Mouse (Mus musculus) granulocyte monocyte progenitor cell, adult 5-6 weeks (primary cell): ENCODE measurements around the gene Pcsk6. TPM values are rescaled to one million over a fixed set of nuclear protein-coding genes. Genes with fewer than 3 reads are reported as not detected.

Experiments
- ATAC-seq: replicated peaks from 2 replicates; pipeline ENCODE4 v1.8.0; 2016; ENCODE audit warnings: mild to moderate bottlenecking, moderate TSS enrichment, inconsistent platforms; ENCODE audit not compliant: poor library complexity, severe bottlenecking
- total RNA-seq, 2 experiments: library from RNA; stranded (forward) in 1 of 2; stranded (reverse) in 1 of 2; fragments of 200-712, 200-1000 nt in 1 of 2; fragments of >200 nt in 1 of 2; fragmentation: Nextera tagmentation in 1 of 2; gene quantifications; 2 replicates each; pipeline ENCODE4 v1.2.3; 2014 to 2017

Pcsk6 gene
- total RNA-seq, 2 experiments from 2014 or later: not detected

DNA sequence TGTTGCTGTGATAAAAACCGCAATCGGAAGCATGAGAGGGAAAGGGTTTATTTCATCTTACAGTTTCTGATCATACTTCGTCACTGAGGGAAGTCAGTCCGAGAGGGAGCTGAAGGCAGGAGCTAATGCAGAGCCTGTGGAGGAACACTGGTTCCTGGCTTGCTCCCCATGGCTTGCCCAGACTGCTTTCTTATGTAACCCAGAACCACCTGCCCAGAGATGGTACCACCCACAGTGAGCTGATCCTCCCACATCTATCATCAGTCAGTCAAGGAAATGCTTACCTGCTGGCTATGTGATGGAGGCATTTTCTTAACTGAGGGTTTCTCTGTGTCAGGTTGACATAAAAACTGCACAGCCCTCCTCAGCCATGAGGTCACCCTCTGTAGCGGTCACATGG lies 127.2 kb downstream of the Pcsk6 start:
- ATAC-seq: no peak

DNA sequence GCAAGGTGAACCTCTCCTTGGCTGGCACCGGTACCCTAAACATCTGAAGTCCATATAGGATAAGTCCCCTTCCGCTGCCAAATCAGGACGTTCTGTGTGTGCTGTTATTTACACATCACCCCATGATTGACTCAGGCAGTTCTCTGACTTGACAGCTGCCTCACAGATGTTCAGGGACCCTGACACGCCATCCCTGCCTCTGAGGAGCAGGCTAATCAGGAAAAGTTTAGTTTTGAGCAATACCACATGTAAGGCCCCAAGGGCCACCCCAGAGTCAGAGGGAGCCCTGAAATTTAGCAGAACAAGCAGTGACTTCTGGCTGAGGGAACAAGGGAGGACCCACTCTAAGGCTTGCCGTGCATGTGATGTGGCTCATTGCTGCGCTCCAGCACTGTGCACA lies 130.8 kb downstream of the Pcsk6 start:
- ATAC-seq: no peak

DNA sequence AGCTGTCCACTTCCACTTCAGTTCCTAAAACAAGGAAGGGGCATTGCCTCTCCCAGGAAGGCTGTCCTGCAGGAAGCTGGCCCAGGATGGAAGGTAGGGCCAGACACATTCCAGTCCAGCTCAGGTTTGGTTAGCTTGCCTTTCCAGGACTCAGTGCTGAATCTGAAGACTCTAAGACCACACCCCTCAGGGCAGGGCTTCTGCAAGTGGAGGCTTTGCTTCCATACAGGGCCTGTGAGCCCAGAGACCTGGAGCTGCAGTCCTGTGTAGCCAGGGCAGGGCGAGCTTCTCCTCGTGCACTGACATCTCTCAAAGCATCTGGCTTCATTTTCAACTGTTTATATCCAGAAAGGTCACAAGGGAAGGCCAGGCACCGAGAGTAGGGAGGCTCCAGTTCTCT lies 131.9 kb downstream of the Pcsk6 start:
- ATAC-seq: no peak

DNA sequence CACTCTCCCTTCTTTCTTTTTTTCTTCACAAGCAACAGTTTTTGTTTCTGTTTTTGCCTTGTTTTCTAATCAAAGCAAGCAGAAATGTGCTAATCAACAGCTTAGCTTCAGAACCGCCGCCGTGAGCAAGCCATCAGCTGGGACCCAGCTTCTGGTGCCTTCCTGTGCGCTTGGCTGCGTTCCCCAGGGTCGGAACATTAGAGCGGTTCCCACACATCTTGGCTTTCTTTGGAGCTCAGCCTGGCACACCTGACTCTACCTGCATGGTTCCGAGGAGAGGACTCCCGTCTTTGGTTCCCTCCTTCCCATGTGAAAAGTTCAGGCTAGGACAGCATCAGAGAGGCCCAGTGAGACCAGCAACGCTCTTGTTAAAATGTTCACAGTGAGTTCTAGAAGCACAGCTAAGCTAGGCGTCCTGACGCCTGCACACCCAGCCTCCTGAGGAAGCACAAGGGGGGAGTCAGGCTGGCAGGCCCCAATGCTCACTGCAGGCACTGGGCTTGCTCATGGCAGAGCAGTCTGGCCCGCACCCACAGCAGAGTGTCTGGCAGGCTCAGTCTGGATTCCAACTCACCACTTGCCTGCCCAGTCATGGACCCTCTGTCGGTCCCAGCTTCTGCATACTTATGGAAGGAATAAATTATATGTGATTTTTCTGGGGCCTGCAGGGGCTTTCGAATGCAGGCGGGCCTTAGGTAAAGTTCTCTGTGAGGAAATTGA lies 139.7 kb downstream of the Pcsk6 start:
- no peak for ATAC-seq

DNA sequence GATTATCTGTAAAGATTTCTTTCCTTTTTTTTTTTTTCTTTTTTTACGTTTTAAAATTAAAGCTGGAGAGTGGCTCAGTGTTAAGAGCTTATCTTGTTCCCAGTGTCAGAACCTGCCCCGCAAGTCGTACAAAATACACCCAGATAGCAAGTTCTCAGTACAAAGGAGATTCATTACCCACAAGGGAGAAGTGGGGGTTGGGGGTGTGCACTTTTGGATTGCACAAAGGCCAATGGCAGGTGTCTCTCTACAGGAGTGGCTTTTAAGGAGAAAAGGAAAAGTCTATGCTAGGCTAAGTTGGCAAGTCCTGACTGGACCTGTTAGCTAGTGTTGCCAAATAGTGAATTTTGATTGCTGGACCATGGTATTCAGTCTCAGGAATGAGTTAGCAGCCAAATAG lies 140.3 kb downstream of the Pcsk6 start:
- ATAC-seq: no peak

DNA sequence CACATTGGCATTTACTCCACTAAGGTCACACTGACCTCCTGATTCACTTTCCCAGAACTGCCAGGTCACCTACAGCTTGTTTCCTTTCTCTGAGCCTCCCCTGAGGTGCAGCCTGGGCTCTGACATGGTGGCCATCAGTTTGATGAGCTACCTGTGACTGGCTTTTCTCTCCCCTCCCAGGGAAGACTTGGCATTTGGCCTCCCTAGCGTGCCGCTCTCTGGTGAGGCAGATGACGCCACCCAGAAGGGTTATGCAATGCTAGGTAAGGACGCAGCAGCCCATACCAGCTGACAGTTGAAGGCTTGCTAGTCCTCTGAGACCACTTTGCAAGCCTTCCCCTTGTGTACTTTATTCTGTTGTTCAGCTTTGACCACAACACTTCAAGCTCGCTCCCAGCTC lies 141.9 kb downstream of the Pcsk6 start:
- ATAC-seq: no peak

DNA sequence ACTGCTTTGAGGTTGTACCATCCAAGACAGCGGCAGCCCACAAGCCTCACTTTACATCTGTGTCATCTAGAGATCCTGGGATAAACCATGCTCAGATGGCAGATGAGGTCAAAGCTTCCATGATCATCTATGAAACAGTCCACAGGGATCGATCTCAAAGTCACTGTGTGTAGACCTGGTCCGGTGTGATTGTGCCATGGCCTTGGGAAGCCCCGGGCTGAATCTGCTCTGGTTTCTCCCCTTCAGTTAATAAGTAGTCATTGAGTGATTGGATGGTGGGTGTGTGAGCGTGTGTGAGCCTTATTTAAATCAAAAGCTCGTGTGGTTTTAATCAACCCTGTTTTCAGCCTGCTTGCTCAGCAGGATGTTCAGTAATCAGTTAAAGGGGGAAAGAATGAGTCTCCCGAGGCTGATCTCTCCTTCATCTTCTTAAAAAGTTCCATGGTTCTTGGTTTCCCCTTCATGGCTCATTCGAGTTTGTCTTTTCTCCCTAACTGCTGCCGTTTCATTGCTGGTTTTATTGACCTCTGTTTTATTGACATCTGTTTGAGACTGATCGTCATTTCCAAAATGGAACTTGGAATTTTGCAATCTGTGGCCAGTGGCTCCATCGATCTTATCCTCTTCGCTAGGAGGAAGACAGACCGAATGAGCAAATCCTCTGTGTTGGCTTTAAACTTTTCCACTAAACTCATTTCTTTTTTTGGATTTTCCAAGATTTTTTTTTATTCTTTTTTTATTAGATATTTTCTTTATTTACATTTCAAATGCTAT lies 142.5 kb downstream of the Pcsk6 start:
- no peak for ATAC-seq

DNA sequence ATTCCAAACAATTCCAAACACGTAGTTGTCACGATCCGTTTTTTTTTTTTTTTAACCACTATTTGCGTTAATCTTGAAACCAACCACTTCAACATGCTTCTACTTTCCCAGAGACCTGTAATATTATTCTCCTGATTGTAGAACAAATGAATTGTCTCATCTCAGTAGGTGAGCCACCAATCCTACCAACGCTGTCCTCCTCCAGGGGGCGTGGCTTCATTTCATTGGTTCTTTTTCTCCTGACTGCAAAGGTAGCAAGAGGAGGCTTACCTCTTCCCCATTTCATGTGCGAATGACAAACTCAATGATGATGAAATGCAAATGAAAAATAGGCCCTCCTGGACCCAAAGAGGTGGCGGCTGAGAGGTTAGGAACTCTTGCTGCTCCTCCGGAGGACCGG lies 143.5 kb downstream of the Pcsk6 start:
- no peak for ATAC-seq

DNA sequence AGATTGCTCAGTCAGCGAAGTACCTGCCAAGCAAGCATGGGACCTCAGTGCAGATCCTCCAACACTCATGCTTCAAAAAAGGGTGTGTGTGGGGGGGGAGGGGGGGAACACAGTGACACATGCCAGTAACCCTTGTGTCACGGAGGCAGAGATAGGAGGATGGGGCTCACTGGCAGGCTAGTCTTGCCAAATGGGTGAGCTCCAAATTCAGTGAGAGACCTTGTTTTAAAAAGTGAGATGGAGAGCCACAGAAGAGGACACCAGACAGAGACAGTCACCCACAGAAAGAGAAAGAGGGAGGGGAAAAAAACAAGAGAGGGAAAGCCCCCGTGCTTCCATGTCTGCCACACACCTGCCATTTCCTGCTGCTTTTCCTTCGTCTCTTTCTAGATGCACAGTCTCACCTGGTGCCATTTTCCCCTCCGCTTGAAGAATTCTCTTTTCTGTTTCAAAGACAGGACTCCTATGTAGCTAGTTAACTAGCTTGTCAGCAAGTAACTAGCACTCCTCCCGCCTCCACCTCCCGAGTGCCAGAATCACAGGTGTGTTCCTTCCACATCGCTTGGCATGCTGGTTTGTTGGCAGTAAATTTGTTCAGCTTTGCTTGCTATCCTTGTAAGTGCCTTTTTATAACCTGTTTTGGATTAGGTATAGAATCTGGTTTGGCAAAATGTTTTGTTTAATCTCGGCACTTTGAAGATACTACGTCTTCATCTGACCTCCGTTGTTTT lies 146.8 kb downstream of the Pcsk6 start:
- ATAC-seq: no peak

DNA sequence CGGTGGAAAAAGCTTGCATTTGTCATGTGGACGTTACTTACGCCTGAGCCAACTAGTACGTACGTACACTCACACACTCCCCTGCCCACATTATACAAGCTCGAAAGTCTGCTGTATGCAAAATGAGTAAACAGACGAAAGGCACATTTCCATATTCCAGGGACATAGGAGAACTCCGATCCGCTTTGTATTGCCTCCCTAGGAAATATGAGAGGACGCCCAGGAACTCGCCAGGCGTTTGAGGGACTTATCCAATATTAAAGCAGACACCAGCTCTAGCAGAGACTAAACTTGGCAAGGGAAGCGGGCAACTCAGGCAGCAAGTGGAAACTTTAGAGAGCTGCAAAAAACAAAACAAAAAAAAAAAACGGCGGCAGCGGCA lies 147.3 kb downstream of the Pcsk6 start:
- no peak for ATAC-seq

DNA sequence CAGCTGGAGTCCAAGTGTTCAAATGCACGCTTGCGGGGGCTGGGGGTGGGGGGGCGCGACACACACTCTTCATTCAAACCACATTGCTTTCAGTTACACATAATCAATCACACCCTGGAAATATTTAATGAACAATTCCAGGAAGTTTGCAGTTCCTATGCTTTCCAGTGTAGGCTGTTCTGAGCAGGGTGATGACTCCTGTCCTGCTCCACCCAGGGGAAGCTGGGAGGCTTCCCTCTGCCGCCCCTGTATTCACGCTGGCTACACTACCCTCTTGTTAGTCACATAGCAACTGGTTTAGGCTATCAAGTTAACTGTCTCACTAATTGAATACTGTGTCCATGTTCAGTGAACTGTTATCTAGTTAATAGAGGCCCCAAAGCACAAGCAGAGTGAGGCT lies 149.0 kb downstream of the Pcsk6 start:
- no peak for ATAC-seq

DNA sequence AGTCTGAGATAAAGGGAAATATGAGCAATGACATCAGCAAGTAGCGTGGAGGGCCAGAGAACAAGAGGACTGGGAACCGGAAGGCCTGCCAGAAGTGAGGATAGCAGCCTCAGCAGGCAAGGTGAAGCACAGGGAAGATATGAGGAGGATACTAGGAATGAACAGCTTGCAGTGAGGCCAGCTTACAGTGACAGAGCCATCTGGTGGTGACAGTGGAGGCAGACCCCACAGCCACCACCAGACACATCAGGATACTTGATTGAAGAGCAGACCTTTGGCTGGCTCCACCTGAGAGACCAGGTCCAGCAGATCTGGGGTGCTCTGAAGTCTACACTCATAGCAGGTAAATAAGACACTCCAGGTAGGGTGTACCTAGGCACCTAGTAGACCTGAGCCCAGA lies 166.2 kb downstream of the Pcsk6 start:
- ATAC-seq: no peak

DNA sequence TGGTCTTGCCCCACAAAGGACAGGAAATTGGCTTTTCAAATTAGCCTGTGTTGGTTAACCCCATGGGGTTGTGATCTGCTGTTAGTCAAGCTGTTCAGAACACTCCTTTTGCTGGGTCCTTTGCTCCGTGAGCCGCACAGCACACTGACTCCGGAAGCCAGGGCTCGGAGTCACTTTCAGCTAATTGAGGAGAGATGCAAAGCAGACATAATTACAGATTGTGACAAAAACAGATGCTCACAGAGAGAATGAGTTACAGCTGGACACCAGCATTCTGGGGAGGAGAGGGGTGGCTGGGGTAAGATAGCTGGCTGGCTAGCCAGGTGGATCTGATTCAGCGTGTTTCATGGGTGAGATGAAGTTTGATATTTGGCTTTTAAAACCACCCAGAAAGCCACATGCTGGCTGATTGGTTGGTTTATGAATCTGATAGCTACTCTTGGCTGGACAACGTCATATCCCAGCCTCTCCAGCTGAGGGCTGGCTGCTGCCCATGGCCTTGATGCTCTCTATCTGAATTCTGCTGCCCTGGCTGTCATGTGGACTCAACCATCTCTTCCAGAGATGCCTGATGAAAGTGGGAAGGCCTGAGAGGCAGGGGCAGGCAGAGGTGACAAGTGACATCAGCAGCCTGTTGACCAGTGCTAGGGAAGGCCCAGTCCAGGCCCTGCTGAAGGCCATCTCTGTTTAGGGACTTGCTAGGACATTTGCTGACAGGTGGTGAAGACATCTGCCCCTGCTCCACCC lies 167.4 kb downstream of the Pcsk6 start:
- no peak for ATAC-seq

DNA sequence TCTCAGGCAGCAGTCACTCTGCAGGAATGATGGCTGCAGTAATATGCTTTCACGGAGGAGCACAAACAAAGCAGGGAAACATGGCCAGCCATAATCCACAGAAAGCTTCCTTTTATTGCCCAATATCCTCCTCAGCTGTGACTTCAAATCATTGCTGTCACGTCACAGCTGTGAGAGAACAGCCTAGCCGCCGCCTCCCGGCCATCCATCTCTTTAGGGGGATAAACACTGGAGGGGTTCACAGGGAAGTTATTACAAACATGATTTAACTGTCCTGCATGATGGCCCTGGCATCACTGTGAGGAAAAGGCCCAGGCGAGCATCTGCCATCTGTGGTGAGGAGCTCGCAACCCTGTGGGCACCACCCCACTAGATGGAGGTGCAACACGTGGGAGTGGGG lies 175.3 kb downstream of the Pcsk6 start:
- no peak for ATAC-seq

DNA sequence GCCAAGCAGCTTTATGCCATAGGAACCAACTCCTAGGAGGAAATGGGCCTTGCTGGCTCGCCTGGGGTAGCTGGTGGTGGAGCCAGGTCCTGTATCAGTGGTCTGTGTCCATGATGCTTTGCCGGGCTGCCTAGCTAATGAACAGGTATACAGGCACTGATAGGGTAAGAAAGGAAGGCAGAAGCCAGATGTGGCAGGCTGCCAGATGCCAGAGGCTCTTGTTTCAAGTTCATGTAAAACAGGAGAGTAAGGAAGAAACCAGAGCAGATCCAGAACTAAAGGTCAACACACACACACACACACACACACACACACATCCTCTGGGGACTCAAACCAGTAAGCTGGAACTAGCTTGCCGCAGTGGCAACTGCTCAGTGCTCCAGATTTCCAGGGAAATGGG lies 176.7 kb downstream of the Pcsk6 start:
- no peak for ATAC-seq

DNA sequence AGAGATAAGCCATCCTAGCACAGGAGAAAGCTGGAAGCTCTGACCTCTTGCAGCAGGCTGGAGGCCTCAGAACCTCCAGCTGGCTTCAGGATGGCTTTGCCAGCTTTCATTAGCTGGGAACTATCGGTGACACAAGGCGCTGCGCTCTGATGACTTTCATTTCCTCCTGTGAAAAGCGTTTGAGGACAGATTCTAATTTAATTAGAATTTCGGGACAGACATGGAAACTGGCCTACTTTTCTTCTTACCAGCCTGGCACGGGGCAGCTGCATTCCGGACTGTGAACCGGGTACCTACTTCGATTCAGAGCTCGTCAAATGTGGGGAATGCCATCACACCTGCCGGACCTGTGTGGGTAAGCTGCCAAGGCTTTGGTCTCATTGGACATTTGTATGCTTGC lies 177.2 kb downstream of the Pcsk6 start:
- no peak for ATAC-seq

DNA sequence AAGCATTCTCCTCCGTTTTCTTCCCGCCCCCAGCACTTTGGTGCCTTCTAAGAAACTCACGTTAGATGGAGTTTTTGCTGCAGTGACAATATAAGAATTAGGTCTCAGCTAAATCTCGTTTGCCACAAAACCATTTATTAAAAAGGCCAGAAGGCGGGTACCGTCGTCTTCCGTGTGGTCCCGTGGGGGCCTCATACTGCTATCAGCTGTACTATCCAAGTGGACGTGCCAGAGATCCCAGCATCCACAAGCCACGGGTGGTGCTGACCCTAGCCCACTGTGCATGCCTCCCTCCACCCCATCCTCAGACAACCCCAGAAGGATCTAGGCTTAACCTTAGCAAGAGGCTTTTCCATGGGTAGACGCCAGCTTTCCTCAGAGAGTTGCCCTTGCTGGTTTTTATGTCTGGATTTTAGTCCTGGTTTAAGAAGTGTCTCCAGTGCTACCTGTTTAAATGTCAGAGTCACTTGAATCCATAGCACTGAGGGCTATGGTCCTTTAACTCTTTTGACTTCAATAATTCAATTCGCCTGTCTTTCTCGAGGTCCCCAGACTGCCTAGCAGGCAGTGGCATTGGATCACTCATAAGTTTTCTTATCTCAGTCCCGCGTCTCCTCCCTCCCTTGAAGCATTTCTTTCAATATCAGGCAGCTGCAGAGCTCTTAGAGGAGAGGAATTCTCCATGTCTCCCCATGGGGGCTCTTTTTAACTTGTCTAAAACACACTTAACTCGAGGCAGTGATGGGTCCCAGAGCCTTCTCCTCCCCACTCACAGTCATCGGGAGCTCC lies 178.7 kb downstream of the Pcsk6 start:
- ATAC-seq: no peak

DNA sequence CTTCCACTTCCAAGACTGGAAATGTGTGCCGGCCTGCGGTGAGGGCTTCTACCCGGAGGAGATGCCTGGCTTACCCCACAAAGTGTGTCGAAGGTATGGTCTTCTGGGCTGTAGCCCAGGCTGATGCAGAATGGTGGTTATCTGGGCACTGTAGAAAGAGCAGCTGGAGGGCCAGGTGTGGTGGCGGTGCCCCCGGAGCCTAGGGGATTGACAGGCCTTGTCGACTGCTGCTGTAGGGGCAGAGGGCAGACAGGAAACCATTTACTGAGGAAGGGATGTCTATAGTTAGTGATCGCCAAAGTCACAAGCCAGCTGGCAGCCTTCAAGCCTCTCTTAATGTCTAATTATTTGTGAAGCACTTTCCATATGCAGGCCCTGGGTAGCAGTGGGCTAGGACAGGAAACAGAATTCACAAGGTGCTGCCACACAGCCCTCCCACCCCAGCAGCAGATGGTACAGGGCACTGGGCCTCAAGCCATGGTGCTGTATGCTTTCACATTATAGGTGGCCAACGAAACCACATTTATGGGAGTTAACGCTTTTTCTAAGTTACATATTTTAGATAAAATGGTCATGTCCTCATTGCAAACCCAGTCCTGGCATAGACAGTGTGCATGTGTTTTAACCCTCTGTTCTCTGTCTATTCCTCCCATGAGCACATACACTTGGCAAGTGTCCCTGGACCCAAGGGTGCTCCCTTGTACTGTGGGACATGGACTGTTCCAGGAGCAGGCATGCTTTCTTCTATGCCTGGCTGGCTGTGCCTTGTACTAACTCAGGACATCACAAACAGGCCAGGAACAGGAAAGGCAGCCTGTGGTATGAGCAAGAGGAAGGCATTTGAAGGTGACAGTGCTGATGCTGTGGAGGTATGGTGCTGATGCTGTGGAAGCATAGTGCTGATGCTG lies 182.3 kb downstream of the Pcsk6 start, which contains the start of gene Gm45213:
Gene Gm45213 (plus strand): TSS at position 51 of the 908 bp plus-strand sequence.
- no peak for ATAC-seq

DNA sequence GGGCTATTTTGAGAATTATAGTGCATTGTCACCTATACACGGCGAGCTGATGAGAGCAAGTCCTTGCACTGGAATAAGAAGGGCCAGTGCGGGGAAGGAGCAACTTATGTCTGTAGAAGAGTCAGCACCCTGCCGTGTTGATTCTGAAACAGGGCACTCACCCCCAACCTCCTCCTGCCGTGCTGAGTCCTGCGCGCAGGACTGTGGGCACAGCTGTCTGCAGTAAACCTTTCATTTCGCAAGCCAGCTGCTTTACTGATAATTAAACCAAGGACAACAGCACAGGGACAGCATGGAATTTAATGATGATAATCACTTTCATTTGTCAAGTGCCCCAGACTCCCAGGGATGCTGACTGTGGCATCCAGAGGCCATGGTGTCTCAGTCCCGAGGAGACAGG lies 183.1 kb downstream of the Pcsk6 start:
- ATAC-seq: no peak
